Mouse (Mus musculus): ENCODE data around the gene Gm20388. TPM values are rescaled to one million over a fixed set of nuclear protein-coding genes. Genes with fewer than 3 reads are reported as not detected.
"Not testable (repeated sequence)": the region's sequence is repeated elsewhere in the genome, so short reads cannot be mapped to it uniquely, and the experiment has no call there.

The Gm20388 gene
- polyA plus RNA-seq, 1 experiment = 49.7 TPM

DNA sequence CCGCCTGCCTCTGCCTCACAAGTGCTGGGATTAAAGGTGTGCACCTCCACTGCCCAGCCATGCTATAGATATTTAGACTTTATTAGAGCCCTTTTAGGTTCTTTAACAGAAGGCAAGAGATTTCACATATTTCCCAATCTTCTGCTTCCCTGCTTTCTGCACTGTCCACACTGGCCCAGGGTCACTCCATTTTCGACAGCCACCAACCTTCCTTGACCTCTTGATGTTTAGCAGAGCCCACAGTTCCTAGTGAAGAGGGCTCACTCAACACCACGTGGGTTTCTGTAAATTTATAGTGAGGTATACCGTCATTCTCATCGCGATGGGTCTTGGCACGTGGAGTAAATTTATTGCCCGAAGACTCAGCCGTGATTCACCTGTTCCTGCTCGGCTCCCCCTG, 3719.4 kb downstream of the Gm20388 start:
- H3K27ac ChIP-seq (ENCODE audit: insufficient read depth, low read depth, low read length) = no peak overlapping the region
- no peaks in the 10 kb centered on the region; the same call in 1 of the 2 replicates for H3K4me1 ChIP-seq (ENCODE audit: control insufficient read depth, insufficient read depth, low read length)
- DNase-seq = no peak
- no peak overlapping the region for H3K4me3 ChIP-seq (ENCODE audit: insufficient read depth, low read depth, low read length)
- 0 out of 2 replicates have a peak, but pooled peaks cover 1% of the 10 kb centered on the region for H3K27me3 ChIP-seq (replicated peaks; ENCODE audit: control insufficient read depth, insufficient read depth, low read length)
- H3K36me3 ChIP-seq (ENCODE audit: control insufficient read depth, insufficient read depth, low read length) = no peaks in the 10 kb centered on the region
- TF ChIP-seq CTCF (conservative IDR thresholded peaks at IDR 0.05; ENCODE audit: insufficient read depth, insufficient read length, low read depth, low read length) (no peak), POLR2A (IDR thresholded peaks at IDR 0.05; ENCODE audit: low read depth, low read length) (no peak)
- 24% methylated on average over 10 of the region's 10 CpGs for WGBS

DNA sequence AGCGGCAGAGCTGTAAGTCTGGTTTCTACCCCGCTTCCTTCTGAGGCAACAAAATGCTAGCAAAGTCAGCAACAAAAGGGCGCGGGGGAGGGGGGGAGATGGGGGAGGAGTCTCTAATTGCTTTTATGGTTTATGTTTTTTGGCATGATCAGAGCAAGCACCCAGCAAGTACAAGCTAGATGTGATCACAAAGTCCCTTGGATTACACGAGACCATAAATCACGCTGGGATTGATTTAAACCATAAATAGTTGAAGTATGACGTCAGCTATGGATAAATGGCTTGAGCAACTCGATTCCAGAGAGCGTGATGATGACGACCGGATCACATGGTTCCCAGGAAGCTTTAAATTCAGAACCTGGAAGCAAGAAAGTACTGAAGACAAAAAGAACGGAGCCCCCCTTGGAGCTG, 3720.2 kb downstream of the Gm20388 start:
- H3K27me3 ChIP-seq (replicated peaks; ENCODE audit: control insufficient read depth, insufficient read depth, low read length) = 0 out of 2 replicates have a peak, but pooled peaks cover 1% of the 10 kb centered on the region
- no peaks in the 10 kb centered on the region for H3K36me3 ChIP-seq (ENCODE audit: control insufficient read depth, insufficient read depth, low read length)
- WGBS = 21% methylated on average over 12 of the region's 12 CpGs
- H3K27ac ChIP-seq (ENCODE audit: insufficient read depth, low read depth, low read length) = no peak overlapping the region
- no peak for TF ChIP-seq CTCF (conservative IDR thresholded peaks at IDR 0.05; ENCODE audit: insufficient read depth, insufficient read length, low read depth, low read length)
- no peak for TF ChIP-seq POLR2A (IDR thresholded peaks at IDR 0.05; ENCODE audit: low read depth, low read length)
- DNase-seq = no peak
- no peaks in the 10 kb centered on the region; the same call in 1 of the 2 replicates for H3K4me1 ChIP-seq (ENCODE audit: control insufficient read depth, insufficient read depth, low read length)
- no peak overlapping the region for H3K4me3 ChIP-seq (ENCODE audit: insufficient read depth, low read depth, low read length)

GRCm38 (mm10) chr8:123631746-123632145, 3721.1 kb downstream of the Gm20388 start:
- H3K27ac ChIP-seq (ENCODE audit: insufficient read depth, low read depth, low read length); H3K27me3 ChIP-seq (replicated peaks; ENCODE audit: control insufficient read depth, insufficient read depth, low read length); DNase-seq; H3K4me3 ChIP-seq (ENCODE audit: insufficient read depth, low read depth, low read length); H3K4me1 ChIP-seq (ENCODE audit: control insufficient read depth, insufficient read depth, low read length); H3K36me3 ChIP-seq (ENCODE audit: control insufficient read depth, insufficient read depth, low read length): not testable (repeated sequence)
- WGBS = 65% methylated on average over 3 of the region's 3 CpGs

- no peaks in the 10 kb centered on the region for H3K36me3 ChIP-seq (ENCODE audit: control insufficient read depth, insufficient read depth, low read length)
- H3K4me3 ChIP-seq (ENCODE audit: insufficient read depth, low read depth, low read length) = no peak overlapping the region
- H3K4me1 ChIP-seq (ENCODE audit: control insufficient read depth, insufficient read depth, low read length) = no peaks in the 10 kb centered on the region; the same call in 1 of the 2 replicates
- 0 out of 2 replicates have a peak, but pooled peaks cover 1% of the 10 kb centered on the region for H3K27me3 ChIP-seq (replicated peaks; ENCODE audit: control insufficient read depth, insufficient read depth, low read length)
- 79% methylated on average over 4 of the region's 4 CpGs for WGBS
- no peak for TF ChIP-seq CTCF (conservative IDR thresholded peaks at IDR 0.05; ENCODE audit: insufficient read depth, insufficient read length, low read depth, low read length)
- no peak for TF ChIP-seq POLR2A (IDR thresholded peaks at IDR 0.05; ENCODE audit: low read depth, low read length)
- no peak overlapping the region for H3K27ac ChIP-seq (ENCODE audit: insufficient read depth, low read depth, low read length)
- DNase-seq = no peak
Measured at GRCm38 (mm10) chr8:123632257-123632656, 3721.6 kb downstream of the Gm20388 start.

- Histone ChIP-seq H3K36me3 (ENCODE audit: control insufficient read depth, insufficient read depth, low read length) (no peaks in the 10 kb centered on the region), H3K4me3 (ENCODE audit: insufficient read depth, low read depth, low read length) (no peak overlapping the region), H3K27ac (ENCODE audit: insufficient read depth, low read depth, low read length) (no peak overlapping the region), H3K4me1 (ENCODE audit: control insufficient read depth, insufficient read depth, low read length) (no peaks in the 10 kb centered on the region; the same call in 1 of the 2 replicates), H3K27me3 (replicated peaks; ENCODE audit: control insufficient read depth, insufficient read depth, low read length) (0 out of 2 replicates have a peak, but pooled peaks cover 1% of the 10 kb centered on the region)
- TF ChIP-seq POLR2A (IDR thresholded peaks at IDR 0.05; ENCODE audit: low read depth, low read length) = no peak
- TF ChIP-seq CTCF (conservative IDR thresholded peaks at IDR 0.05; ENCODE audit: insufficient read depth, insufficient read length, low read depth, low read length) = no peak
- DNase-seq = no peak
- 49% methylated on average over 7 of the region's 7 CpGs for WGBS
Measured at GRCm38 (mm10) chr8:123633801-123634200, 3723.2 kb downstream of the Gm20388 start.

- Histone ChIP-seq H3K4me1 (ENCODE audit: control insufficient read depth, insufficient read depth, low read length) (no peaks in the 10 kb centered on the region), H3K27me3 (replicated peaks; ENCODE audit: control insufficient read depth, insufficient read depth, low read length) (0 out of 2 replicates have a peak, but pooled peaks cover 1% of the 10 kb centered on the region), H3K27ac (ENCODE audit: insufficient read depth, low read depth, low read length) (no peak overlapping the region), H3K36me3 (ENCODE audit: control insufficient read depth, insufficient read depth, low read length) (no peaks in the 10 kb centered on the region), H3K4me3 (ENCODE audit: insufficient read depth, low read depth, low read length) (no peak overlapping the region)
- WGBS = 12% methylated on average over 3 of the region's 3 CpGs
- no peak for DNase-seq
- no peak for TF ChIP-seq CTCF (conservative IDR thresholded peaks at IDR 0.05; ENCODE audit: insufficient read depth, insufficient read length, low read depth, low read length)
- TF ChIP-seq POLR2A (IDR thresholded peaks at IDR 0.05; ENCODE audit: low read depth, low read length) = no peak
Measured at GRCm38 (mm10) chr8:123634395-123635131, 3723.9 kb downstream of the Gm20388 start.

DNA sequence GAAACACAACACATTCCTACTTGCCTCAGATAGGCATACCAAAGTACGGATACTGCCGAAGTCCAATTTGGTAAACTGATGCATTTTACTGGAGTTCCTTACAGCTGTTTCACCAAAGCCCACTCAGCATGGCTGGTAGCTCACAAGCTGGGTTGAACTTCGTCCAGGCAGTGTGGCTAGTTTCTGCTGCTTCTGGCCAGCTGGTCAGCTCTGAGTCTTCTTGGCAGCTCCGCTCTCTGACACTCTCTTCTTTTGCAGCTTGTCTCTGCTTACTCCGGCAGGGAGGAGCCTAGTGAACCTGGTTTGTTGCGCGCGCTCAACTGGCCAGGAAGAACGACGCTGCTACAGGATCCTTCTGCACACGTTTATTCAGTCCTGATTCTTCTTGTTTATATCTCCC, 3725.0 kb downstream of the Gm20388 start:
- DNase-seq = no peak
- Histone ChIP-seq H3K36me3 (ENCODE audit: control insufficient read depth, insufficient read depth, low read length) (no peaks in the 10 kb centered on the region), H3K4me3 (ENCODE audit: insufficient read depth, low read depth, low read length) (no peak overlapping the region), H3K4me1 (ENCODE audit: control insufficient read depth, insufficient read depth, low read length) (no peaks in the 10 kb centered on the region), H3K27me3 (replicated peaks; ENCODE audit: control insufficient read depth, insufficient read depth, low read length) (no peaks in the 10 kb centered on the region), H3K27ac (ENCODE audit: insufficient read depth, low read depth, low read length) (no peak overlapping the region)
- WGBS = 62% methylated on average over 11 of the region's 11 CpGs
- TF ChIP-seq POLR2A (IDR thresholded peaks at IDR 0.05; ENCODE audit: low read depth, low read length) (no peak), CTCF (conservative IDR thresholded peaks at IDR 0.05; ENCODE audit: insufficient read depth, insufficient read length, low read depth, low read length) (no peak)

All from kidney, adult 2 months (tissue).